Mouse (Mus musculus) myocyte (in vitro differentiated cells): ENCODE measurements around the gene Secisbp2l. TPM values are rescaled to one million over a fixed set of nuclear protein-coding genes. Genes with fewer than 3 reads are reported as not detected.

Source experiments
- H3K27me3 ChIP-seq: one replicate; pipeline ENCODE4 v1.6.1; 2011; ENCODE audit not compliant: control insufficient read depth, insufficient read depth, insufficient read length
- H3K36me3 ChIP-seq: one replicate; pipeline ENCODE4 v1.6.1; 2011; ENCODE audit not compliant: control insufficient read depth, insufficient read depth
- H3K4me2 ChIP-seq: one replicate; pipeline ENCODE4 v1.6.1; 2011; ENCODE audit warnings: low read depth, control low read depth
- H3K4me3 ChIP-seq: one replicate; pipeline ENCODE4 v1.5.1; 2011; ENCODE audit warnings: mild to moderate bottlenecking, control low read depth, moderate library complexity
- H3K79me2 ChIP-seq: one replicate; pipeline ENCODE4 v1.6.1; 2011; ENCODE audit not compliant: control insufficient read depth, insufficient read depth
- H3ac ChIP-seq: one replicate; pipeline ENCODE4 v1.6.1; 2011; ENCODE audit not compliant: control insufficient read depth, insufficient read length
- CEBPB ChIP-seq: IDR thresholded peaks from 2 replicates; pipeline ENCODE4 v1.6.1; 2011; ENCODE audit warnings: mild to moderate bottlenecking, moderate library complexity; ENCODE audit not compliant: poor library complexity, insufficient read depth, severe bottlenecking
- E2F4 ChIP-seq: IDR thresholded peaks from one replicate; pipeline ENCODE4 v1.6.1; 2011; ENCODE audit warnings: mild to moderate bottlenecking, control low read depth, moderate library complexity; ENCODE audit not compliant: insufficient read depth
- MAX ChIP-seq: IDR thresholded peaks from one replicate; pipeline ENCODE4 v1.6.1; 2011; ENCODE audit warnings: low read depth, mild to moderate bottlenecking, control low read depth
- MYOD1 ChIP-seq, 3 experiments: IDR thresholded peaks; one replicate each; pipeline ENCODE4 v1.6.1; 2011; ENCODE audit warnings: control low read depth in 2 of 3, low read depth in 2 of 3, mild to moderate bottlenecking in 2 of 3, moderate library complexity in 1 of 3; ENCODE audit not compliant: insufficient read length in 2 of 3, control insufficient read depth in 1 of 3
- MYOG ChIP-seq, 3 experiments: IDR thresholded peaks; one replicate each; pipeline ENCODE4 v1.6.1; 2011; ENCODE audit warnings: control low read depth in 2 of 3, low read depth in 2 of 3, mild to moderate bottlenecking in 2 of 3; ENCODE audit not compliant: insufficient read length in 2 of 3, control insufficient read depth in 1 of 3, insufficient read depth in 1 of 3
- POLR2A ChIP-seq: IDR thresholded peaks from one replicate; pipeline ENCODE4 v1.6.1; 2011; ENCODE audit warnings: low read depth, mild to moderate bottlenecking, control low read depth, moderate library complexity; ENCODE audit not compliant: insufficient read length
- POLR2AphosphoS2 ChIP-seq: IDR thresholded peaks from one replicate; pipeline ENCODE4 v1.6.1; 2011; ENCODE audit warnings: low read depth, control low read depth; ENCODE audit not compliant: insufficient read length
- REST ChIP-seq: IDR thresholded peaks from one replicate; pipeline ENCODE4 v1.6.1; 2011; ENCODE audit warnings: mild to moderate bottlenecking, control low read depth, moderate library complexity; ENCODE audit not compliant: insufficient read depth, insufficient read length
- SRF ChIP-seq: IDR thresholded peaks from one replicate; pipeline ENCODE4 v1.6.1; 2011; ENCODE audit warnings: low read depth; ENCODE audit not compliant: control insufficient read depth, insufficient read length
- TCF12 ChIP-seq: IDR thresholded peaks from one replicate; pipeline ENCODE4 v1.6.1; 2011; ENCODE audit warnings: mild to moderate bottlenecking, control low read depth; ENCODE audit not compliant: poor library complexity, insufficient read depth, severe bottlenecking
- TCF3 ChIP-seq: IDR thresholded peaks from one replicate; pipeline ENCODE4 v1.6.1; 2011; ENCODE audit warnings: low read depth, control low read depth; ENCODE audit not compliant: insufficient read length
- USF1 ChIP-seq: IDR thresholded peaks from one replicate; pipeline ENCODE4 v1.6.1; 2011; ENCODE audit warnings: low read depth, mild to moderate bottlenecking, control low read depth, moderate library complexity
- polyA plus RNA-seq: library from polyadenylated mRNA; unstranded; fragments of >200 nt; fragmentation: generic; extraction: Trizol; gene quantifications from one replicate; pipeline ENCODE4 v1.2.1, GENCODE M21; 2012; ENCODE audit warnings: missing spikeins

The Secisbp2l gene
- polyA plus RNA-seq, 1 experiment: 8.4 TPM

DNA sequence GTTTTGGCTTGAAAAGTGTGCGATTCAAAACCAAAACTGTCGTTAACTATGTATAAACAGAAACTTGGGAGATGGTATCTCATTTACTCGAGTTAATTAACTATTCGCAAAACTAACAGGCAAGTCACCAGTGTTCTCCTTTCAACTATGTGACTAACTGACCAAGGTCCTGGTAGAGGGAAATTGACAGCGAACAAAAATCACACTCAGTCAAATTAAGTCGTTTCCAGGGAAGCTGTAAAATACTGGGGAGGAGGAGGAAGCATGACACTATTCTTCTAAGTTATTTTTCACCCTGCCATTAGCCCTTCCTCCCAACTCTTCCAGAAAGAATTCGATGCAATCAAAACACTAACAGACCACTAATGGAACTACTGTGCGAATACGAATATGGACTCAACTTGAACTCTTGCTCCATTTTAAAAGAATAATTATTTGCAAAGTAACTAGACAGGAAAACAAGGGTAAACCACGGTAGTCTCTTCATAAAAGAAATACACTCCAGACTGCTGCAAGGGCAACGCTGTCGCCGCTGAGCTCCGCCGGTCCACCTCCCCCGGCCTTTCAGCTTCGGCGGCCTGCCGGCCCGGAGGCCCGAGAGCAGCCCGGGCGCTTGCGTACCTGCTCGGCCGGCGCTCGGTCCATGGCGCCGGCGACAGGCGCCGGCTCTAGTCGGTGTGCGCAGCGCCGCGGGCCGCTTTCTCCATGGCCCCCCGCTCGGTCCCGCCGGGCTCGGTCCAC, 522 bp downstream of the Secisbp2l start:
- Histone ChIP-seq H3K4me3 (peak overlapping the region; percentile 46), H3K36me3 (no peaks in the 10 kb centered on the region), H3K79me2 (peaks cover 49% of the 10 kb centered on the region), H3K4me2 (peak overlapping the region; percentile 86), H3K27me3 (no peaks in the 10 kb centered on the region), H3ac (peak overlapping the region; percentile 32)
- TF ChIP-seq REST (no peak), POLR2AphosphoS2 (no peak), TCF3 (no peak), CEBPB (no peak), MYOD1 (IDR thresholded peaks at IDR 0.05; ENCODE audit: control insufficient read depth in 1 of 3, insufficient read length in 2 of 3, low read depth in 2 of 3) (no peak), MYOG (IDR thresholded peaks at IDR 0.05; ENCODE audit: control insufficient read depth in 1 of 3, insufficient read depth in 1 of 3, insufficient read length in 2 of 3, low read depth in 2 of 3) (no peak), E2F4 (no peak)

DNA sequence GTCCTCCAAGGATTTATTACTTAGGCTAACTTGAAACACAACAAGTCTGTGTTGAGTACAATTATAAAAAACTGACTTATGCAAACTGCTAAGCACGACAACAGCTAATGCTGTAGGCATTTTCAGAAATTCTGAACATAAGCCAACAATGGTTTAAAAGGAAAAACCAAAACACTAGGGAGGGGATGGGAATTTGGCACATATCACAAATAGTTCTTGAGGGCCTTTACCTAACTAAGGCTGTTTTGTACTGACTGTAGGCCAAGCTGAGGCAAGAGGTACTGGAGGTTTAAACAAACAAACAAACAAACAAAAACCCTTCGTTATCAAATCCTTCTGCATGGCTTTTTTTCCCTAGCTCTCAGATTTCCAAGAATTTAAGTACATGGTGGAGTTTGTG, 1.7 kb downstream of the Secisbp2l start:
- Histone ChIP-seq H3K4me2 (peak overlapping the region; percentile 86), H3K36me3 (no peaks in the 10 kb centered on the region), H3K4me3 (peak overlapping the region; percentile 46), H3K27me3 (no peaks in the 10 kb centered on the region), H3K79me2 (peaks cover 49% of the 10 kb centered on the region), H3ac (no peak overlapping the region)
- no peak for TF ChIP-seq MYOD1 (IDR thresholded peaks at IDR 0.05; ENCODE audit: control insufficient read depth in 1 of 3, insufficient read length in 2 of 3, low read depth in 2 of 3)
- no peak for TF ChIP-seq MYOG (IDR thresholded peaks at IDR 0.05; ENCODE audit: control insufficient read depth in 1 of 3, insufficient read depth in 1 of 3, insufficient read length in 2 of 3, low read depth in 2 of 3)
- TF ChIP-seq E2F4: no peak
- TF ChIP-seq MAX: no peak
- TF ChIP-seq POLR2AphosphoS2: no peak
- TF ChIP-seq REST: no peak
- TF ChIP-seq TCF12: no peak
- no peak for TF ChIP-seq CEBPB
- no peak for TF ChIP-seq TCF3
- no peak for TF ChIP-seq USF1
- no peak for TF ChIP-seq SRF
- no peak for TF ChIP-seq POLR2A

- Histone ChIP-seq H3K27me3 (no peaks in the 10 kb centered on the region), H3K36me3 (no peaks in the 10 kb centered on the region), H3K4me3 (no peak overlapping the region), H3ac (no peak overlapping the region), H3K79me2 (peaks cover 63% of the 10 kb centered on the region), H3K4me2 (no peak overlapping the region)
- no peak for TF ChIP-seq CEBPB
- TF ChIP-seq MAX: no peak
- TF ChIP-seq SRF: no peak
- TF ChIP-seq E2F4: no peak
- no peak for TF ChIP-seq TCF3
- no peak for TF ChIP-seq MYOD1 (IDR thresholded peaks at IDR 0.05; ENCODE audit: control insufficient read depth in 1 of 3, insufficient read length in 2 of 3, low read depth in 2 of 3)
- TF ChIP-seq USF1: no peak
- no peak for TF ChIP-seq REST
These were observed 4.3 kb downstream of the Secisbp2l start for GRCm38 (mm10) chr2:125778380-125778779.

GRCm38 (mm10) chr2:125777018-125777417, 5.7 kb downstream of the Secisbp2l start:
- Histone ChIP-seq H3K36me3 (peaks cover 3% of the 10 kb centered on the region), H3K4me2 (no peak overlapping the region), H3K4me3 (no peak overlapping the region), H3K79me2 (peaks cover 61% of the 10 kb centered on the region), H3ac (no peak overlapping the region), H3K27me3 (no peaks in the 10 kb centered on the region)
- TF ChIP-seq CEBPB (no peak), E2F4 (no peak), TCF12 (no peak), REST (no peak), POLR2AphosphoS2 (no peak), MYOG (IDR thresholded peaks at IDR 0.05; ENCODE audit: control insufficient read depth in 1 of 3, insufficient read depth in 1 of 3, insufficient read length in 2 of 3, low read depth in 2 of 3) (no peak), SRF (no peak), MAX (no peak), POLR2A (no peak), USF1 (no peak)

- H3ac ChIP-seq: no peak overlapping the region
- H3K27me3 ChIP-seq: no peaks in the 10 kb centered on the region
- TF ChIP-seq SRF (no peak), REST (no peak), POLR2AphosphoS2 (no peak), USF1 (no peak), TCF3 (no peak), E2F4 (no peak), MYOG (IDR thresholded peaks at IDR 0.05; ENCODE audit: control insufficient read depth in 1 of 3, insufficient read depth in 1 of 3, insufficient read length in 2 of 3, low read depth in 2 of 3) (no peak), MYOD1 (IDR thresholded peaks at IDR 0.05; ENCODE audit: control insufficient read depth in 1 of 3, insufficient read length in 2 of 3, low read depth in 2 of 3) (no peak), TCF12 (no peak), POLR2A (no peak), CEBPB (no peak), MAX (no peak)
- no peak overlapping the region for H3K4me3 ChIP-seq
- H3K4me2 ChIP-seq: no peak overlapping the region
- H3K79me2 ChIP-seq: peaks cover 47% of the 10 kb centered on the region
- H3K36me3 ChIP-seq: peaks cover 8% of the 10 kb centered on the region
These were observed 7.0 kb downstream of the Secisbp2l start for GRCm38 (mm10) chr2:125775661-125776060.
